Mouse (Mus musculus): Measurements from ENCODE around the gene Dock4. TPM values are rescaled to one million over a fixed set of nuclear protein-coding genes. Genes with fewer than 3 reads are reported as not detected.

Dock4 gene
- total RNA-seq, 2 experiments from 2014 or later, result 8.2 to 10.1 TPM

DNA sequence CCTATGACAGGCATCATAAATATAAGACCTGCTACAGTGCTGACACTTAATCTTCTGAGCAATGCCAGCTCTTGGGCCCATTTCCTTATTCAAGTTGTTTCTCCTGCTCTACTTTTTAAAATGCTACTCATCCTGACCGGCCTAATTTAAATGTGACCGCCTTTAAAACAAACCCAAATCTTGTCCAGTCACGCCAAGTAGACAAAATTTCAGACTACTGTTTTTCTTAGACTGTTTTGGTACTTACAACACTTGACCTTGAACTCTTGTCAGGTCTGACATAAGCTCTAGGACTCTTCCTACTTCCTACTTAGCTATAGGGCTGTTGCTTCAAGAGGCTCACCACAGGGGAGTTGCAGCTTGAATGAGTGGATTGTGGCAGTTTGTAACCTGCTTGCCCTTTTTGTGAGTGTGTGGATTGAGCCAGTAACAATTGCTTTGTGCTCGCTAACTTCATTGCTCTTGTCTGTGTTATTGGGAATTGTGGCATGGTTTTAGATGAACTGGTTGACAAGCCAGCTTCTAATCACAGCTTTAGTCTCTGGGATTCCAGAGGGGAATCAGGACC lies 62.2 kb downstream of the Dock4 start:
- DNase-seq (ENCODE audit: low spot score), result no peak

- DNase-seq (ENCODE audit: low spot score), result peak; percentile 17
Observed at GRCm38 (mm10) chr12:40508416-40508815, 62.7 kb downstream of the Dock4 start.

- DNase-seq (ENCODE audit: low spot score), result no peak
Observed at GRCm38 (mm10) chr12:40511643-40512369, 66.1 kb downstream of the Dock4 start.

DNA sequence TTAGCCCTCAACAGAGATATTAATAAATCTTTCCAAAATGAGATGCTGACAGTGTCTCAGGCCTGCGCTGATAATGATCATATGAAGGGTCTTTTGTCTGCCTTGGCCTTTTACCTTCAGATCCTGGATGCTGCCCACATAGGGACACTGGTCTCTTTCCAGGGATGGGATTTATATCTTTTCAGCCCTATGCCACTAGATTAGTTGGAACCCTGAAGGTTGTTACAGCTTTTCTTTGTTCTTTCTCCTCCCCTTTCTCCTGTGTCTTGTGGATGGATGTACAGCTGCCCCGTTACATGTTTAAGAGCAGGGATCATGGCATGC lies 66.6 kb downstream of the Dock4 start:
- no peak for DNase-seq (ENCODE audit: low spot score)

GRCm38 (mm10) chr12:40512994-40513393 lies 67.2 kb downstream of the Dock4 start:
- no peak for DNase-seq (ENCODE audit: low spot score)

DNA sequence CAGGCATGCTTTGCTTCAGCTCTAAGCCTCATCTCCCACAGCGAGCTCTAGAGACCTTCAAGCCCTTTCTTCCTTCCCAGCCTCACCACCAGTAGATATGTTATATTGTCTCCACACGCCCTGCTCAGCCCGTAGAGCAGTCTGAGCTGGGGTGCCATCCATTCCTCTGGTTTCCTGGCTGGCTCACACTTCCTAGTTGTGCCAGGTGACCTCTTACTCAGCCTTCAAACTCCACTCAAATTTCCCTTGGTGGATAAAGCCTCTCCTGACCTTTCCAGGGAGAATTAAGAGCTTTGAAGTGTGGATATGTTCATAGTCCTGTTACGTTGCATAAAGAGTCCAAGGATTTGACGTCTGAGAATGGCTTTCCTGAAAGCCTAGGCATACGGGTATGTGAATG lies 68.3 kb downstream of the Dock4 start:
- peak; percentile 52 for DNase-seq (ENCODE audit: low spot score)

DNA sequence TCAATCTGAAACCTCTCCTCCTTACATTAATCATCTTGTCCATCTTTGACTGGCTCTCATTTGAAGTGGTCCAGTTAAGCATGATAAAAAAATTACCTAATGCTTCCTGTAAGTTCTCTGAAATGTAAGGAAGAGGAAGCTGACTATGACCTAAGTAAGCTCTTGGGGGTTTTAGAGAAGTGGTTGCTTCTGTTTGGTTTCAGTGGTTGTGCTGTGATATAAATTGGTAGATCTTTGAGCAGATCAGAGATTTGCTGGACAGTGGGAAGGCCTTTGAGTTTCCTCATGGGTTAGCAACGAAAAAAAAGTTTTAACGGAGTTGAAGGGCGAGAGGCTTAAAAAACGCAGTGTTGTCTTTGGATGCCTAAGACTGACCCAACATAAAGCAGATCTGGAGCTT lies 76.7 kb downstream of the Dock4 start:
- no peak for DNase-seq (ENCODE audit: low spot score)

GRCm38 (mm10) chr12:40523020-40523419 lies 77.3 kb downstream of the Dock4 start:
- DNase-seq (ENCODE audit: low spot score), result no peak

DNA sequence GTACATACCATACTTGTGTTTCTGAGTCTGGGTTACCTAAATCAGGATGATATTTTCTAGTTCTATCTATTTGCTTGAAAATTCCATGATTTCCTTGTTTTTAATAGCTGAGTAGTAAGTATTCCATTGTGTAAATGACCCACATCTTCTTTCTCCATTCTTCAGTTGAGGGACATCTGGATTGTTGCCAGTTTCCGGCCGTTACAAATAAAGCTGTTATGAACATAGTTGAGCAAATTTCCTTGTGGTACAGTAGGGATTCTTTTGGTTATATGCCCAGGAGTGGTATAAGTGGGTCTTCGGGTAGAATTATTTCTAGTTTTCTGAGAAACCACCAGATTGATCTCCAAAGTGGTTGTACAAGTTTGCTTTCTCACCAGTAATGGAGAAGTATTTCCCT lies 79.3 kb downstream of the Dock4 start:
- DNase-seq (ENCODE audit: low spot score), result no peak

- peak; percentile 48 for DNase-seq (ENCODE audit: low spot score)
Observed at GRCm38 (mm10) chr12:40535655-40536618, 90.2 kb downstream of the Dock4 start.

DNA sequence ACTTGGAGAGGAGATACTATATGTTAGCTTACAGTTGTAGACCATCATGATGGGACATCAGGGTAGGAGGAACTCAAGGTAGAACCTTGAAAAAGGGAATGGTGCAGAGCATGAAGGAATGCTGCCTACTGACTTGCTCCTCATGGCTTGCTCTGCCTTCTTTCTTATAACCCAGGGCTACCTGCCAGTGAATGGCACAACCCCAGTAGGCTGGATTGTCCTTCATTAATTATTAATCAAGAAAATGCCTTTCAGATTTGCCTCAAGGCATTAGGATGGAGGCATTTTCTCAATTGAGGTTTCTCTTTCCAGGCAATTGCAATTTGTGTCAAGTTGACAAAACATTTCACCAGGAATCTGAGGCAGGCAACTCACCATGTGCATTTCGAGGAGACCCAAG lies 92.1 kb downstream of the Dock4 start:
- DNase-seq (ENCODE audit: low spot score), result no peak

GRCm38 (mm10) chr12:40538318-40538717 lies 92.6 kb downstream of the Dock4 start:
- no peak for DNase-seq (ENCODE audit: low spot score)

GRCm38 (mm10) chr12:40538780-40539179 lies 93.0 kb downstream of the Dock4 start:
- DNase-seq (ENCODE audit: low spot score), result no peak

DNA sequence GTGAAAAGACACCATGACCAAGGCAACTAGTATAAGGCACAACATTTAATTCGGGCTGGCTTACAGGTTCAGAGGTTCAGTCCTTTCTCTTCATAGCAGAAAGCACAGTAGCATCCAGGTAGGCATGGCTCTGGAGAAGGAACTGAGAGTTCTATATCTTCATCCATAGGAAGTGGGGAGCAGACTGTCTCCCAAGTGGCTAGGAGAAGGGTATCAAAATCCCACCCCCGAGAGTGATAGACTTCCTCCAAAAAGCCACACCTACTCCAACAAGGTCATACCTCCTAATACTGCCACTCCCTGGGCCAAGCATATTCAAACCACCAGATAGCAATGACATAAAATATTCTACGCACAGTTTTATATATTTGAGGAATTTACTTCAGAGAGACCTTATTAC lies 98.5 kb downstream of the Dock4 start:
- DNase-seq (ENCODE audit: low spot score), result no peak

DNA sequence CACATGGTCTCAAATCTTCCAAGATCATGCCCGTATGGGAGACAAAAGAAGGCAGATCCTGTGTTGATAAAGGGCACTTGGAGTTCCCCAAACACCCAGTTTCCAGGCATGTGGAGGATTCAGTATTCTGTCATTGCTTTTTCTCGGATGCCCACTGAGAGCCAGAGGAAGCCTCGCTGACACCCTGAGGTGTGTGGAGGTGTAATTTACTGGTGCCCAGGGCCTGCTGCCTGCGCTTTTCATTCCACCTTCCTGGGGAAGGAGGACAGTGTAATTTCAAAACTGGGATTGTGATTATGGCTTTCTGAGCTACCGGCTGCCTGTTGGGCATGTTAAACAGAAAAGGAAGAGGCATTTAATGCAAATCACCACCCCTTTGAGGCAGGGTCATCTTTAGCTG lies 101.1 kb downstream of the Dock4 start:
- DNase-seq (ENCODE audit: low spot score), result no peak

DNA sequence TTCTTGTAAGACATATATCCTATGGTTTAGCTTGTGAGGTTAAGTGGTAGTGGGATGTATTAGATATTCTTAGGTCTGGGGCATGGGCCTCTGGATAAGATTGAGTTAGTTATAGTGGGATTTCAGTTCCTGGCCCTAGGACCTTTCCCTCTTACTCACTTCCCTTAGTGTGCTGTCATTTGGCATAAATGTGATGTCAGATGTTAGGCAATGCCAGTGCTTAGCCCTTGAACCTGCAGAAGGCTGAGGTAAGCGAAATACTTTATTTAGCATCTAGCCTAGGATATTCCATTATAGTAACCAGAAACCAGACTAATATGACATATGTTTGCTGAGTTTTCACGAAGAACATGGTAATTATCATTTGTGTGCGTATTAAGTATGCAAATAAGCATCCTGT lies 105.6 kb downstream of the Dock4 start:
- DNase-seq (ENCODE audit: low spot score), result no peak

- DNase-seq (ENCODE audit: low spot score), result no peak
Observed at GRCm38 (mm10) chr12:40552201-40552600, 106.4 kb downstream of the Dock4 start.

DNA sequence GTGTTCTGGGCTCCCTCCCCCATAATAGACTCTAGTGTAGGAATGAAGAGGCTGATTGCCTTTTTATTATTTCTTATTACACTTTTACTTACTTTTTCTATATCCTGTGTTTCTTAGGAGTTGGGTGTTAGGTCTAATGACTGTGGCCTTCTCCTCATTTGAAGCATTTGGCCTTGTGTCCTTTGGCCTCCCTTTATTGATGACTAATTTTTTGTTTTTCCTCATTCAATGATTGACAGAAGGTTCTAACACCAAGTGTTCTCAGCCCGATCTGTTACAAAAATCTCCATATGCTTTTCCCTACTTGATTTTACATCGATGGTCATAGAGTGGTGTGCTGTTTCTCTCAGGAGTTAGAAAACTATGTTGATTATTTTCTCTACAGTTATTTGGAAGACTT lies 108.2 kb downstream of the Dock4 start:
- no peak for DNase-seq (ENCODE audit: low spot score)

- no peak for DNase-seq (ENCODE audit: low spot score)
Observed at GRCm38 (mm10) chr12:40554941-40555511, 109.3 kb downstream of the Dock4 start.

DNA sequence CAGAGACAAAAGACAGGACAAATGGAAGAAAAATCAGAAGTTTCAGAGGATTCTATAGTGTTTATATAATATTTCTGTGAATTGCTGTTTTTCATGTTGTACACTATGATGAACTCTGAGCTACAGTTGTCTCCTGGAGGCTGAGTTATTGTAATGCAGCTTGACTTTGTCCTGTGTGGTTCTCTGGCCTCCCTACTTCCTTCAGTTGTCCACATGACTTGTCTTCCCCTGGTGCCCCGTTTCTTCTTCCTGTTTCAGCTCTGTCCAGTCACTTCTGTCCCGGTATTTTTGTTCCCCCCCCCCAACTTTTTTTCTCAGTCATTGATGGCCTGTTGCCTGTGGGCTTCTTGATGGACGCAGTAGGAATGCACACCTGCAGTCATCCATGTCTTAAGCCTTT lies 112.8 kb downstream of the Dock4 start:
- DNase-seq (ENCODE audit: low spot score), result no peak

DNA sequence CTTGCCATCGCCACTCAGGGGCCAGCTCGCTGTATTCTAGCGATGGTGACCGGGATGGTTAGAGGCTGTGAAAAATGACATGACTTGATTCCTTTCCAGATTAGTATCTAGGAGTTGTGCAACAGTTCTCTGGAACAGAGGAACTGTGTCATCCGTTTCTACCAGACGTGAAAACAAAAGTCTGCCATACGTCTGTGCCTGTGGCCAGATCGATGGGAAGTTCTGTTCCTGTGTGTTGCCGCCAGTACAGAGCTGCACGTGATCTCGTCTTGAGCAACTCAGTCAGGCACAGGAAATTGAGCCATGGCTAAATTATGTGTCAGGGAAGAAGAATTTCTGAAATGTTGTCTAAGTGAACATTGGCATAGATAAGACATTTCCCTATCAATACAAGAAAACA lies 113.4 kb downstream of the Dock4 start:
- peak; percentile 59 for DNase-seq (ENCODE audit: low spot score)

- no peak for DNase-seq (ENCODE audit: low spot score)
Observed at GRCm38 (mm10) chr12:40563703-40564102, 118.0 kb downstream of the Dock4 start.

Data from gastrocnemius, adult 18-20 months (tissue).